Mouse (Mus musculus) bone marrow macrophage, adult 2 months (primary cell): Measurements from ENCODE around the gene Olfr1394.

Experiments
- CTCF ChIP-seq: IDR thresholded peaks from 2 replicates; pipeline ENCODE4 v1.5.1; 2012; ENCODE audit warnings: low read depth, mild to moderate bottlenecking, low read length, moderate library complexity
- POLR2A ChIP-seq: IDR thresholded peaks from 2 replicates; pipeline ENCODE4 v1.6.1; 2012; ENCODE audit warnings: mild to moderate bottlenecking, low read depth, low read length, borderline replicate concordance

DNA sequence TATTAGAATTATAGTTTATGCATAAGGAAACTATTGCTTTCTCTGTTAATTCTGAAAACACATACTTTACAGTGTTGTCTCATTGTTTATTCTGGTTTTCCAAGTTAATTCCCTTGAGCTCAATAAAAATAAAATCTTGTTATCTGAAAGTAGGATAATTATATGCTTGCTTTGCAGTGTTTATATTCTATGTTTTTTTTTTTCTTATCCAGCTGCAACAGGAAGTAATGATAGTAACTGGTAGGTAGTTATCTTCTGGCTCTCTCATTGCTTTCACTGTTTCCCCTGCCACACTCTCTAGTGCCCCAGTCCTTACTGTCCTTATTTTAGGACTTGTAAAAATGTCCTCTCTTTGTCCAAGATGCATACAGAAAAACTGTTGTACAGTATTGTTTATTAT is 46.5 kb downstream of the Olfr1394 start:
- TF ChIP-seq CTCF: no peak
- TF ChIP-seq POLR2A: no peak
